Mouse (Mus musculus): ENCODE measurements around the gene Crybb1. TPM values are rescaled to one million over a fixed set of nuclear protein-coding genes. Genes with fewer than 3 reads are reported as not detected.

Gene Crybb1
- polyA plus RNA-seq, 1 experiment from 2014 or later: 2.9 TPM

DNA sequence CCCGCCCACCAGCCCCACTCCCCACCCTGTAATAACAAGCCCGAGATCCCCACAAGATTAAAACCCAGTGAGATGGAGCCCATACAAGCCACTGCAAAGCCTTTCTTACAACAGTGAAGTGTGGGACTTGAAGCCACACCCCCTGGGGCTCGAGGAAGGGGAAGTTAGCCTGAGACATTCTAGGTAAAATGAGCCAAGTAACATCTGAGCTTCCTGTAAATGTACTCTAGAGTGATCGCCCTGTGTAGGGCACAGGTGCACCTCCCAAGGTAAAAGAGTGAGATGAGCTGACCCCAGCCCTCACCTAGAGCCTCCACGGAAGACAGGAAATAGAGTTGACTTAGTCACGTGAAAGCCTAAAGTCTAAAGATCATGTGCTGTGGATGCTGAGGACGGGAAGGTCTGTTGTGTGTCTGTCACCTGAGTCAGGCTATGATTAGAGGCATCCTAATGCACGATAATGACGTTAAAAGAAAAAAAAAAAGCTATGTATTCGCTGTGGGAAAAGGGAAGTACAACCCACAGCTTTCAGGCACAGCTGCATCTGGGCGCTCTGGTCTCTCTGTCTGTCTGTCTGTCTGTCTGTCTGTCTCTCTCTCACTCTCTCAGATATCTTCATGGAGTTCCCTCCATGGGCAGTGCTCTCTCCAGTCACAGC, 31.5 kb downstream of the Crybb1 start:
- ATAC-seq: peak; percentile 54
- Histone ChIP-seq H3K4me3 (ENCODE audit: low read length) (no peak overlapping the region), H3K27ac (ENCODE audit: low read length) (peak overlapping the region; percentile 73), H3K36me3 (ENCODE audit: control insufficient read depth, insufficient read depth, low read length) (no peaks in the 10 kb centered on the region), H3K9me3 (ENCODE audit: control insufficient read depth, low read length) (no peaks in the 10 kb centered on the region), H3K4me2 (ENCODE audit: low read depth, low read length) (no peak overlapping the region), H3K4me1 (ENCODE audit: control insufficient read depth, insufficient read depth, low read length) (peaks cover 26% of the 10 kb centered on the region), H3K27me3 (replicated peaks; ENCODE audit: control insufficient read depth, insufficient read depth, low read length) (no peaks in the 10 kb centered on the region), H3K9ac (ENCODE audit: low read depth, low read length) (peak overlapping the region; percentile 36)
- 55% methylated on average over 11 of the region's 11 CpGs for WGBS

DNA sequence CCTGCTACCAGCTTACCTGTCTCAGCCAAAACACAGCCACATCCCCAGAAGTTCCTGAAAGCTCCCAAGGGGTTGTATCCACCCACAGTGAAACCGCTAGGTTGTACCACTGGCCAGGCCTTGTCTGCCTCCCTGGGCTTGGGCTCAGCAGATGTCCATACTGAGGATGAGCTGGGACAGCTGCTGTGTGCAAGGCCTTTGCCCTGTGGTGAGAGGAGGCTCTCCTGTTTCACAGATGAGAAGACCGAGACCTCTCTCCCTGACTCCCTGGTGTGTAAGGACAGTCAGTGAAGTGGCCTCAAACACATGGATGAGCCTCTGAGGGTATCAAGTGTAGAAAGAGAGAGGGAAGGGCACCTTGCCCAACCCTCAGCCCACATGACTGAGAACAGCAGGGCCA, 32.0 kb downstream of the Crybb1 start:
- Histone ChIP-seq H3K4me3 (ENCODE audit: low read length) (no peak overlapping the region), H3K27me3 (replicated peaks; ENCODE audit: control insufficient read depth, insufficient read depth, low read length) (no peaks in the 10 kb centered on the region), H3K4me1 (ENCODE audit: control insufficient read depth, insufficient read depth, low read length) (peaks cover 26% of the 10 kb centered on the region), H3K9ac (ENCODE audit: low read depth, low read length) (peak overlapping the region; percentile 25; the same call in 1 of the 2 replicates), H3K27ac (ENCODE audit: low read length) (peak overlapping the region; percentile 73), H3K36me3 (ENCODE audit: control insufficient read depth, insufficient read depth, low read length) (no peaks in the 10 kb centered on the region), H3K4me2 (ENCODE audit: low read depth, low read length) (no peak overlapping the region), H3K9me3 (ENCODE audit: control insufficient read depth, low read length) (no peaks in the 10 kb centered on the region)
- 80% methylated on average over 2 of the region's 2 CpGs for WGBS
- ATAC-seq: no peak

DNA sequence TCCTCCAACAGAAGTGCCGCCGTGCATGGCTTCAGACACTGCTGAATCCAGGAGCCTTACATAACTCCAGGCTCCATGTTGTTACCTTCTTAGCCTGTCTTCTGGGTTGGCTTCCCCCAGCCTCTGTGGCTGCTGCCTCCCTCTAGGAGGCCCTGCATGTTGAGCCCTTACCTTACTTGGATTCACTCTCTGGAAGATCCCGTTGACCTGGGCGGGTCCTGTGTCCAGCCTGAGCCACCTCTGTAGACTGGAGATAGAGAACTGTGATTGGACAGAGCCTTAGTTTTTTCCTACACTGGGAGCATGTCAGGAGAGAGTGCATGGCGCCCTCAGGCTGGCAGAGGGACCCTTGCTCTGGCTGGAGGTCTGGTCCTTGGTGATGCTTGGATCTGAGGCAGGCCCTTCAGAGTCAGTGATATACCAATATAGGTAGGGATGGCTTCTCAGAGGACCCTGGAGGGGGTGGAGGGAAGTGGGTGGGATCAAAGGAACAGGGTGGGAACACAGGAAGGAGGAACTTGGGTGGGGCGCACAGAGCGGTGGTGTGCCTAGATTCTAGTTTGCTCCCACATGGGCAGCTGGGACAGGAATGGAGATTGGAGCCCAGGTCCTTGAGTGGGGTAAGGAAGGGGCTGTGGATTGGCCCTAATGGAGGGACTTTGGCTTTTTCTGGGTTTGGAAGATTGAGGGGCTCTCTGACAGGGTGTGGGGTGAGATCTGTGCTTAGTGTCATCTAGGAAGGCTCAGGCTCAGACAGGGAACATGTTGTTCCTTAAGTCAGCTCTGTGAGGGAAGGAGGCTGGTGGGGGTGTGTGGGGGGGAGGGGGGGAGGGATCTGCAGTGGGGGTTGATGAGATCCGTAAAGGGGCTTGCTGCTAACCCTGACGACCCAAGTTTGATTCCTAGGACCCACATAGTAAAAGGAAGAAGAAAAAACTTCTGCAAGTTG, 32.9 kb downstream of the Crybb1 start:
- Histone ChIP-seq H3K4me1 (ENCODE audit: control insufficient read depth, insufficient read depth, low read length) (peaks cover 29% of the 10 kb centered on the region), H3K27ac (ENCODE audit: low read length) (peak overlapping the region; percentile 73; the same call in 1 of the 2 replicates), H3K4me2 (ENCODE audit: low read depth, low read length) (no peak overlapping the region), H3K4me3 (ENCODE audit: low read length) (no peak overlapping the region), H3K27me3 (replicated peaks; ENCODE audit: control insufficient read depth, insufficient read depth, low read length) (no peaks in the 10 kb centered on the region), H3K9ac (ENCODE audit: low read depth, low read length) (0 out of 2 replicates have a peak overlapping the region, but pooled peaks have one; percentile 17), H3K36me3 (ENCODE audit: control insufficient read depth, insufficient read depth, low read length) (no peaks in the 10 kb centered on the region), H3K9me3 (ENCODE audit: control insufficient read depth, low read length) (no peaks in the 10 kb centered on the region)
- no peak for ATAC-seq
- 68% methylated on average over 9 of the region's 9 CpGs for WGBS

DNA sequence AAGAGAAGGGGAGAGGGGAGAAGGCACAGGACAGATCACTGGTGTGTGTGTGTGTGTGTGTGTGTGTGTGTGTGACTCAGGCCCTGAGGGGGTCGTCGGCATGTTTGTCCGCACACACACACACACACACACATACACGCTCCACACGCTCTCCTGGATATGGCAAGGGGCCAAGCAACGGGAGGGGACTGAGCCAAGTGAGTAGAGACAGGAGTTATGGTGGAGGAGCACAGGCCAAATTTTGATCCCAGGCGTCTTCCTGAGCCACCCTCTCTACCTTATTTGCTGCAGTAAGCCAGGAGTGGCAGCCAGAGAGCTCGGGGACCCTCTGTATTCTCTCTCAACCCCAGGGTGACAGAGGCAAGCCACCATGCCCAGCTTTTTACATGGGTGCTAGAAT, 33.6 kb downstream of the Crybb1 start:
- Histone ChIP-seq H3K27ac (ENCODE audit: low read length) (no peak overlapping the region), H3K9ac (ENCODE audit: low read depth, low read length) (no peak overlapping the region), H3K4me1 (ENCODE audit: control insufficient read depth, insufficient read depth, low read length) (peaks cover 33% of the 10 kb centered on the region), H3K36me3 (ENCODE audit: control insufficient read depth, insufficient read depth, low read length) (no peaks in the 10 kb centered on the region), H3K4me3 (ENCODE audit: low read length) (no peak overlapping the region), H3K4me2 (ENCODE audit: low read depth, low read length) (no peak overlapping the region), H3K27me3 (replicated peaks; ENCODE audit: control insufficient read depth, insufficient read depth, low read length) (no peaks in the 10 kb centered on the region), H3K9me3 (ENCODE audit: control insufficient read depth, low read length) (no peaks in the 10 kb centered on the region)
- no peak for ATAC-seq
- 53% methylated on average over 8 of the region's 8 CpGs for WGBS

DNA sequence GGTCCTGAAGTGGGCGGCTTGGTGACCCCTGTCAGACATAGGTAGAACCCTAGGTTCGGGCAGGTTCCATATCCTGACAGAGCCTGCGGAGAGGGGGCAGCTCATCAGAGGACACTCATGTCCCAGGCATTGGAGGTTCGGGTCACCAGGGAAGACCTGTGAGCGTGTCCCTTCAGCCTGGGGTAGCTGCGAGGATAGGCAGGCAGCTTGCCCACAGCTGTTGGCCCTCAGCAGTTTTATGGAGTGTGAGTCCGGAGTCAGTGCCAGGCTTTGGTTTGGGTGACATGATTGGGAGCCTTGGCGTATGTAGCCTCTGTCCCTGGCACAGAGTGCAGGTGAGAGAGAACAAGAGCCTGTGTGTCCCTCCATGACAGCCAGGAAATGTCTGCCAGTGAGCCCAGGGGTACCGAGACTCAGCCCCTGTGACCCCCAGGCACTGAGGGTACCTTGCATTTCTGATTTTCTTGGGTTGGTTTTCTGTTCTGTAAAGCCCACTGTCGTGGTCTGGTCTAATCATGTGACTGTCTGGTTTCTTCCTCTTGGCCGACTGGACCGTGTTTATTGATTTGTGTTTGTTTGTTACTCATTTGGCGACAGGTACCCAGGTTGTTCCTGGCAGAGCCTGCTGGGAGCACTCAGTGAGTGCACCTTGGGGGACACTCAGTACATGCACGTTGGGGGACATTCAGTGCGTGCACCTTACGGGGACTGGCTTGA, 34.4 kb downstream of the Crybb1 start:
- 85% methylated on average over 16 of the region's 16 CpGs for WGBS
- H3K27me3 ChIP-seq (replicated peaks; ENCODE audit: control insufficient read depth, insufficient read depth, low read length): no peaks in the 10 kb centered on the region
- H3K9ac ChIP-seq (ENCODE audit: low read depth, low read length): no peak overlapping the region
- no peaks in the 10 kb centered on the region for H3K9me3 ChIP-seq (ENCODE audit: control insufficient read depth, low read length)
- no peak for ATAC-seq
- H3K4me3 ChIP-seq (ENCODE audit: low read length): no peak overlapping the region
- H3K36me3 ChIP-seq (ENCODE audit: control insufficient read depth, insufficient read depth, low read length): no peaks in the 10 kb centered on the region
- no peak overlapping the region for H3K27ac ChIP-seq (ENCODE audit: low read length)
- no peak overlapping the region for H3K4me2 ChIP-seq (ENCODE audit: low read depth, low read length)
- H3K4me1 ChIP-seq (ENCODE audit: control insufficient read depth, insufficient read depth, low read length): peaks cover 41% of the 10 kb centered on the region

DNA sequence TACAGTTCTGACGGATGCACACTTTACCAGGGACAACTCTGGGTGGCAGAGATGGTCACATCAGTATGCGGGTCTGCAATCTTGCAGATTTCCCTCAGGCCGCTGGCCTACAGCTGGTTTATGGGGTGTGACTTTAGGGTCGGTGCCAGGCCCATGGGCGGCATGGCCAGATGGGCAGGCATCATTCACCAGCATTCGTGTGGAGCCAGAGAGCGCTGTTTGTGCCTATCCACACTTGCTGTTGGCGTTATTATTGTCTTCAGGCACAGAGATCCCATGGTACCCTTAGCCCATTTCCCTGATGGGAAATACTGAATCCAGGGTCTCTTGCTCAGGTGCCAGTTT, 34.9 kb downstream of the Crybb1 start:
- Histone ChIP-seq H3K36me3 (ENCODE audit: control insufficient read depth, insufficient read depth, low read length) (no peaks in the 10 kb centered on the region), H3K4me1 (ENCODE audit: control insufficient read depth, insufficient read depth, low read length) (peaks cover 45% of the 10 kb centered on the region), H3K27ac (ENCODE audit: low read length) (no peak overlapping the region), H3K9ac (ENCODE audit: low read depth, low read length) (no peak overlapping the region), H3K4me2 (ENCODE audit: low read depth, low read length) (no peak overlapping the region), H3K4me3 (ENCODE audit: low read length) (no peak overlapping the region), H3K27me3 (replicated peaks; ENCODE audit: control insufficient read depth, insufficient read depth, low read length) (no peaks in the 10 kb centered on the region), H3K9me3 (ENCODE audit: control insufficient read depth, low read length) (no peaks in the 10 kb centered on the region)
- ATAC-seq: no peak
- WGBS: 92% methylated on average over 8 of the region's 8 CpGs

DNA sequence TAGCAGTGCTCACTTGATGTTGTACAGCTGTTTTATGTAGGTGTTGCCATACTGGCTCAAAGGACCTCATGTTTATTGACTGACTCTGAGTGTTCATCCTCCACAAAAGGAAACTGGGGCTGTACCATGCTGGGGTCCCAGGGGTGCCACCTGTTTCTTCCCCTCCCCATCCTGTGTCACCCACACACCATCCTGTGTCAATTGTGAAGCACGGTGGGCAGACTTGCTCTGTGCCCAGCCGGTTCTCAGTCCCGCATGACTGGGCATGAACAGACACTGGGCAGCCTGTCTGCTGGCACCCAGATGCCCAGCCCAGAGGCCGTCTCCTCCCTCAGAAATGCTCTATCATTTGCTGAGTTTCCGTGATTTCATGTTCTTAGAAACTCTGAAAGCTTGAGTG, 36.3 kb downstream of the Crybb1 start:
- WGBS: 86% methylated on average over 5 of the region's 5 CpGs
- ATAC-seq: no peak
- no peaks in the 10 kb centered on the region for H3K36me3 ChIP-seq (ENCODE audit: control insufficient read depth, insufficient read depth, low read length)
- H3K4me1 ChIP-seq (ENCODE audit: control insufficient read depth, insufficient read depth, low read length): peaks cover 45% of the 10 kb centered on the region
- H3K27ac ChIP-seq (ENCODE audit: low read length): no peak overlapping the region
- H3K4me2 ChIP-seq (ENCODE audit: low read depth, low read length): no peak overlapping the region
- no peaks in the 10 kb centered on the region for H3K27me3 ChIP-seq (replicated peaks; ENCODE audit: control insufficient read depth, insufficient read depth, low read length)
- no peak overlapping the region for H3K4me3 ChIP-seq (ENCODE audit: low read length)
- H3K9ac ChIP-seq (ENCODE audit: low read depth, low read length): no peak overlapping the region
- H3K9me3 ChIP-seq (ENCODE audit: control insufficient read depth, low read length): no peaks in the 10 kb centered on the region

DNA sequence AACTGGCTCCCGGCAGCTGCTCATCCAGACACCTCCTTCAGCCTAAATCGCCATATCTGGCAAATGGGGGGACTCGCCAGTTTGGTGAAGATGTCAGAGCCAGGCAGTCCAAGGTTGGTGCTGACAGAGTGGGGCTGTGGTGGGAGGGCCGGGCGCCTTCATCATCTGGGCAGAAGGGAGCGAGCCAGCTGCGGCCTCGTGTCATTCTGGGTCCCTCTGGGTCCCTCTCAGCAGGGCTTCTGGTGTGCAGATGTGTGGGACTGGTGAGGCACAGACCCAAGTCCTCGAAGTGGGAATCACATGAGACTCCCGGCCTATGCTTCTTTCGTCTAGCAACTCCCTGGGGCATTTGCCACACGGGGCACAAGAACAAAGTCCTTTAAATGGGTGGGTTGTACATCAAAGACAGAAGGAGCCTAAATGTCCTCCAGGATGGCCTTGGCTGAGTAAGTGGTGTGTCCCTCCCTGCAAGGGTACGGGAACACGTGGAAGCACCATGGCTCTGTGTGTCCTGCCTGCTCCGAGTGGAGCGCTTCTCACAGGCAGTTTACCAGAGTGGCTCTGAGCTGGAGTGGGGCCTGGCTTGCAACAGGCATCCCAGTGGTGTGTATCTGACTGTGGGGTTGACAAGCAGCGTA, 36.8 kb downstream of the Crybb1 start:
- Histone ChIP-seq H3K27me3 (replicated peaks; ENCODE audit: control insufficient read depth, insufficient read depth, low read length) (no peaks in the 10 kb centered on the region), H3K27ac (ENCODE audit: low read length) (no peak overlapping the region), H3K4me2 (ENCODE audit: low read depth, low read length) (no peak overlapping the region), H3K9ac (ENCODE audit: low read depth, low read length) (no peak overlapping the region), H3K9me3 (ENCODE audit: control insufficient read depth, low read length) (no peaks in the 10 kb centered on the region), H3K4me3 (ENCODE audit: low read length) (no peak overlapping the region), H3K36me3 (ENCODE audit: control insufficient read depth, insufficient read depth, low read length) (no peaks in the 10 kb centered on the region), H3K4me1 (ENCODE audit: control insufficient read depth, insufficient read depth, low read length) (peaks cover 44% of the 10 kb centered on the region)
- ATAC-seq: no peak
- 83% methylated on average over 17 of the region's 17 CpGs for WGBS

DNA sequence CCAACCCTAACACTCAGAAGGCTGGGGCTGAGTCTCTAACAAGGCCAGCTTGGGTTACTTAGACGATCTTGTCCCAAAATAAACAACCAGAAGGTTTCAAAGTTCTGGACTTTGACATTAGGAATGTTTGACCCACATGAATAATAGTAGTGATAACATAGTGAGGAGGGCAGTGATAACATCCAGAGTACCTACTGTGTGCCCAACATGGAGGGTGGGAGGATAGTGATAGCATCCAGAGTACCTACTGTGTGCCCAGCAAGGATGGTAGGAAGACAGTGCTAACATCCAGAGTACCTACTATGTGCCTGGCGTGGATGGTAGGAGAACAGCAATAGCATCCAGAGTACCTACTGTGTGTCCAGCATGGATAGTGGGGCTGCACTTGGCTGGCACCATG, 38.2 kb downstream of the Crybb1 start:
- H3K4me2 ChIP-seq (ENCODE audit: low read depth, low read length): no peak overlapping the region
- H3K27me3 ChIP-seq (replicated peaks; ENCODE audit: control insufficient read depth, insufficient read depth, low read length): no peaks in the 10 kb centered on the region
- H3K4me1 ChIP-seq (ENCODE audit: control insufficient read depth, insufficient read depth, low read length): peaks cover 34% of the 10 kb centered on the region
- WGBS: 55% methylated on average over 2 of the region's 2 CpGs
- H3K36me3 ChIP-seq (ENCODE audit: control insufficient read depth, insufficient read depth, low read length): no peaks in the 10 kb centered on the region
- no peak for ATAC-seq
- H3K27ac ChIP-seq (ENCODE audit: low read length): no peak overlapping the region
- H3K9ac ChIP-seq (ENCODE audit: low read depth, low read length): no peak overlapping the region
- H3K4me3 ChIP-seq (ENCODE audit: low read length): no peak overlapping the region
- H3K9me3 ChIP-seq (ENCODE audit: control insufficient read depth, low read length): no peaks in the 10 kb centered on the region

All from intestine, embryonic 16.5 days (tissue).